Mouse (Mus musculus) cerebellum, postnatal 36 days (tissue): ENCODE results near the gene Trim7.
"Not testable (repeated sequence)": the region's sequence is repeated elsewhere in the genome, so short reads cannot be mapped to it uniquely, and the experiment has no call there.

Experiments used
- DNase-seq, 2 experiments: peaks; one replicate each; pipeline ENCODE4 v3.0.0; 2021 to 2022; ENCODE audit warnings: mixed read lengths in 2 of 2

Trim7 gene

GRCm38 (mm10) chr11:48825979-48826751 is at the start of gene Trim7, which contains the start of gene Gm12184:
Gene Trim7 (plus strand): TSS chr11:48826140.
Gene Gm12184 (minus strand): TSS chr11:48826655.
- DNase-seq: peak in 1 of 2 experiments; percentile 39

DNA sequence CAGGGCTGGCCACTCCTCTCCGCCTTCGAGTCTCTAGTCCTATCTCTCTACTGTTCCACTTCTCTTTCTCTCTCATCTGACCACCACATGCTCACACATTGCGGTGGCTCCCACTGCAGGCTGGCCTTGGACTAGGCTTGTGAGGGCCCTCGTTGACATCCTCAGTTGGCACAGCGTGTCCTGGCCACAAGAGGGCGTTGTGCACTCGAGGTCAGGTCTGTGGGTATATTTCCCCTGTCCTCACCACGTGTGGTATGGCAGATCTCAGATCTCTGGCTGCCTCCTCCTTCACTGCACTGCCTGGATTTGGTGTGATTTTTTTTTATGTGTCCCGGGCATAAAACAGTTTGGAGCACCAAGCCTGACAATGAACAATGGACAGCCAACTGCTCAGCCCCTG is 49.3 kb upstream of the Trim7 start:
- no peak for DNase-seq

DNA sequence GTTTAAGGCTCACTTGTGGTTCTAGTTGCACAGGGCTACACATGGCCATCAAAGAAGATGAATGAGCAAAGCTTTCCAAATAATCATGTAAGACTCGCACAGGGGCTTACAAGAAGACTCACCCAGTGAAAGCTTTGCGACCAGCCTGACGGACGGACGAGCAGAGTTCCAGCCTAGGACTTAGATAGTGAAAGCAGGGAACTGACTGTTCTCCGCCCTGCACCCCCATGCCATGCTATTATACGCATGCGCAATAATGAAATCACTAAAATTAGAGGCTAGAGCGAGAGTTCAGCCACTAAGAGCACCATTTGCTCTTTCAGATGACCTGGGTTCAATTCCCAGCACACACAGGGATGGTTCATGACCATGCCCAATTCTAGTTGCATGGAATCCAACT is 48.6 kb upstream of the Trim7 start:
- DNase-seq: no peak

GRCm38 (mm10) chr11:48779450-48779849 is 46.5 kb upstream of the Trim7 start:
- no peak for DNase-seq

DNA sequence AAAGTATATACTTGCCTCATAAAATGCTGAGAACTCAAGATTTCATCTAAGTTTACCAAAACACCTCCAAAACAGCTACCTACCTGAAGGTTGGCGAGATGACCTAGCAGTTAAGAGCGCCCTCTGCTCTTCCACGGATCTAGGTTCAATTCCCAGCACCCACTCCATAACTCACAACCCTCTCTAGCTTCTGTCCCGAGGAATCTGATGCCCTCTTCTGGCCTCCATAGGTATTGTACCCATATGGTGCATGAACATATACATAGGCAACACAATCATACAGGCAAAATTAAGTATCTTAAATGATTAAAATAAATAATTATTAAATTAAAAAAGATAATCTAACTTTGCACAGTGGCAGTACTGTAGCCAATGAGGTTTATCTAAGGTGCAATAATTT is 43.7 kb upstream of the Trim7 start:
- DNase-seq: no peak

GRCm38 (mm10) chr11:48787455-48788211 is 38.3 kb upstream of the Trim7 start:
- DNase-seq: no peak

DNA sequence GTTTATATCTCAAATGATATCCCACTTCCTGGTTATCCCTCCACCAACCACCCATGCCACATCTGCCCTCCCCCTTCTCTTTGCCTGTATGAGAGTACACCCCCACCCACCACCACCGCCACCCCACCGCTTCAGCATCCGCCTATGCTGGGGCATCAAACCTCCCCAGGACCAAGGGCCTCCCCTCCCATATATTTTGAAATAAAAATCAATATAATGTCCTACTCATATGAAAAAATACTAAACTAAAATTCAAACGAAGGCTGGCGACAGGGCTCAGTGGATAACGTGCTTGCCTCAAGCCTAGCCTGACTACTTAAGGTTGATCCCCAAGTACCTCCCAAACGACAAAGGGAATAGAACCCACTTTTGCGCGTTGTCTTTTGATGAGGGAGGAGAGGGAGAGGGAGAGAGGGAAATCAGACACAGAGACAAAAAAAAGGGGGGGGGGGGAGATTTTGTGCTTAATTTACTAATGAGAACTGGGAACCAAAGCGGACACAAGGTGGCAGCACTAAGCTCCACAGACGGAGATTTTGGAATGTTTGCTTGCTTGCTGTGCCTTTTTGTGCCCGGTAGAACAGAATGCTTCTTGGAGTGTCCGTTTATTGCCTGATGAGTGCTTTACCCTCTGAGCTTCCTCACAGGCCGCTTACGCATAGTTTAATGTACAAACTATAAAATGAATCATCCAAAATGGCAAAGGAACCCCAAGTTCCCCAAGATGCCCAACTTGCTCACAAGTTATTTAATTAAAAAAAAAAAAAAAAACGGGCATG is 37.4 kb upstream of the Trim7 start:
- peak; percentile 84 to 90 for DNase-seq

- DNase-seq: no peak
Observed at GRCm38 (mm10) chr11:48789215-48789614, 36.7 kb upstream of the Trim7 start.

DNA sequence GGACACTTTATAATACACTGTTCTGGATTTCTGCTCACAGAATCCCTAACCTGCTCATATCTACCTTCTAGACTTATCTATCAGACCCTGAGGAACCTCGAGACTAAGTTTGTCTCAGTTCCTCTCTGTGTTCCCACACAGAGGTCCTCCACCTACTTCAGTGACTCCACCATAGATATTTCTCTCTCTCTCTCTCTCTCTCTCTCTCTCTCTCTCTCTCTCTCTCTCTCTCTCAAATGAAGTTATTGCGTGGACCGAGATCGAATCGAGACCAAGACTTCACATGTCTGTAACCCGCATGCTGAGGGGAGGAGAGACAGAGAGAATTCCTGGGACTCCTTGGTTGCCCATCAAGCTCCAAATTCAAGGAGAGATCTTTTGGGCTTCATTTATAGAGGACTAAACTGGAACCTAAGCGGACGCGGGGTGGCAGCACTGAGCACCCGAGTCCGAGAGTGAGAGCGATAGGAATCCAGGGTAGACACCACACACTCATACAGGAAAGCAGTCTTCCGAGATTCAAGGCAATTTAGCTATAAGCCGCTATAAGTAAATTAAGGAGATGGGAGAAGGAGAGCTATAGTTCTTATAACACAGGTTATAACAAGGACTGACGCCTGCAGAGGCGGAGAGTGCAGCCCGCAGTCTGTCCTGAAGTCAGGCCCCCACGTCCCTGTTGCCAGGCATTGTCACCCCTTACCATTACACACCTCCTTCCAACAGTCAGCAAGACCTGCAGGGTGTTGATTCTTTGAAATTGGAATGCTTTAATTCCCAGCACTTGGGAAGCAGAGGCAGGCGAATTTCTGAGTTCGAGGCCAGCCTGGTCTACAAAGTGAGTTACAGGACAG is 35.7 kb upstream of the Trim7 start:
- DNase-seq: peak; percentile 89 to 90

- no peak for DNase-seq
Observed at GRCm38 (mm10) chr11:48790946-48791345, 35.0 kb upstream of the Trim7 start.

GRCm38 (mm10) chr11:48791894-48792293 is 34.0 kb upstream of the Trim7 start:
- DNase-seq: not testable (repeated sequence)

DNA sequence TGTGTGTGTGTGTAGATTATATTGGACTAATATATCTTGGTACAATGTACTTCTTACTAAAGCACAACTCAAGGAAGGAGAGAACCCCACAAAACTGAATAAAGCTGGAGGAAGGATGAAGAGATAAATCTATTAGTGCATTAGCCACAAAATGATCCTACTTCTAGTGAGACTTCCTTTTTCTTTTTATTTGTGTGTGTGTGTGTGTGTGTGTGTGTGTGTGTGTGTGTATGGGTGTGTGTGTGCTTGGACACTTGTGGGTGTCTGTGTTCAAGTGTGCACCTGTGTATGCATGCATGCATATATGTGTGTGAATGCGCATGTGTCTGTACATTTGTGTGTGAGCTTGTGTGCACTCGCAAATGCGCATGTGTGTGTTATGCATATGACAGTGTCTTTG is 32.8 kb upstream of the Trim7 start:
- no peak for DNase-seq

GRCm38 (mm10) chr11:48795221-48795620 is 30.7 kb upstream of the Trim7 start:
- no peak for DNase-seq

GRCm38 (mm10) chr11:48796290-48796689 is 29.6 kb upstream of the Trim7 start:
- no peak for DNase-seq

DNA sequence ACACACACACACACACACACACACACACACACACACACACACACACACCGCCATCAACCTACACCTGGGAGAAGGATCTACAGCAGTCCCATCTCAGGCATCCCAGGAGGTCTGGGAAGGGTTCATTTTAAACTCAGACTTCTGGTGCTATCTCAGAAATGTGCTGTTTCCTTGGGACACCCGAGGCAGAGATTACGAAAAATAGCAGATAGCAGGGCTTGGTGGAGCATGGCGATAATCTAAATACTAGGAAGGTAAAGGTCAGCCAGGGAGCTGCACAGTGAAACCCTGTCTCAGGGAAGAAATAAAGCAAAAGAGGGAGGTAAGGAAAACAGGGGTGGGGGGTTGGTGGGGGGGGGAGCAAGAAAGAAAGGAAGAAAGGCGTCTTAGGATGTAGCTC is 28.7 kb upstream of the Trim7 start:
- DNase-seq: no peak

- no peak for DNase-seq
Observed at GRCm38 (mm10) chr11:48798308-48798707, 27.6 kb upstream of the Trim7 start.

DNA sequence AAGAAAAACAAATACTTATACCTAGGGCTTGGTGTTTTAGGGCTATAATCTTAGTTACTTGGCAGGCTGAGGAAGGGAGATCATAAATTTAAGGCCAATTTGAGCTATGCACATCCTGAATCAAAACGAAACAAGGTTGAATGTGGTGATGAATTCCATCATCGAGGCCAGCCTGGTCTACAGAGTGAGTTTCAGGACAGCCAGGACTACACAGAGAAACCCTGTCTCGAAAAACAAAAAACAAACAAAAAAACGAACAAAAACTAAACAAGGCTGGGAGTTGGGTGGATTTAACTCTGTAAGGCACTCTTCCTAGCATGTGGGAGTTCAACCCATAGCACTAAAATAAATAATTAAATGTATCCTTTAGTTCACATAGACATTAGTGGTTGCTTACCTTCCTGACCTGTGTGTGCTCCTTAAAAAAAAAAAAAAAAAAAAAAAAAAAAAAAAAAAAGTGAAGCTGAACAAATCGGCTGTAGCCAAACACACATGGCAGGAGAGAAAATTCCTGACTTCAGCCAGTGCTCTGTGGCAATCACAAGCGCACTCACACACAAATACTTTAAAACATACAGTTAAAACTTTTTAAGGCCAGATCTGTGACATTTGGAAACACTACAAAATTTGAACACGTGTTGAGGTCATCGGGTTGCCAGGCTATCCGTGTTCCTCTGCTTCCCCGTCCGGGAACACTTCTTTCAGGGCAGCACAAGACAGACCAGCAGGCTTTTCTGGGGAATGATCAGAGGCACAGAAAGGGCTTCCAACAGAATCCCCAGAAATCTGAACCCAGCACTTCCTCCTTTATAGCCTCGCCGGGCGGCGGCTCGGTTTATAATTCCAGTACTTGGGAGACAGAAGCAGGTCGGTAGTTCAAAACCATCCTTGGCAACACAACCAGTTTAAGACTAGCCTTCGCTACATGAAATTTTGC is 26.7 kb upstream of the Trim7 start:
- DNase-seq: no peak

DNA sequence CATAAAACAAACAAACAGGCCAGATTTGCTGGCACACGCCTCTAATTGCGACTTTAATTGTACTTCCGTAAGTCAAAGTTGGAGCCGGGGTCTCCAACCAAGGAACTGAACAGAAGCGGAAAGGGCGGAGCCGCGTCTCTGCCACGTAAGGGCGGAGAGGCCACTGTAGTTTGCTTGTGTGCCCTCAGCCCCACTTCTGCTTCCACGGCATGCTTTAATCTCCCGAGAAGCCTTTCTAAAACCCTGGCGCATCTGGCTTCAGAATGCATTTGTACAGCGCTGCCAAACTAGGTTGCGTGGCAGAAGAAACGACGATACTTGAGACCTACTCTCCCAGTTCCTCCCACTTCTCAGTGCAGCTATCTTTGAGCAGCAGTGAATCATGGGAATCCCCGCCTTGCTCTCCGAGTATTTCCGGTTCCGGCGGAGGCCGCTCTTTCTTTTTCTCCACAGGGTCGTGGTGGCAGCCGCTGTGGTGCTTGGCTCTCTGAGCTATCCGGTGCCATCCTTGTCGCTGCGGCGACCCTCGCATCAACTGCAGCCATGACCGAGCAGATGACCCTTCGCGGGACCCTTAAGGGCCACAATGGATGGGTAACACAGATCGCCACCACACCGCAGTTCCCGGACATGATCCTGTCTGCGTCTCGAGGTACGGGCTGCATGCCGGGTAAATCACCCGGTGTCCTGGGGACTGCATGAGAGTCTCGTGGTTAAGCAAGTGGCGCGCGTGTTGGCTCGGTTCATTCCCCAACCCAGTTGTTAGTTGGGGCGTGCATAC is 25.8 kb upstream of the Trim7 start, which contains the start of gene Rack1:
TSS of gene Rack1 (plus strand) at position 412 of the 781 bp plus-strand sequence.
- DNase-seq: peak; percentile 88 to 93

DNA sequence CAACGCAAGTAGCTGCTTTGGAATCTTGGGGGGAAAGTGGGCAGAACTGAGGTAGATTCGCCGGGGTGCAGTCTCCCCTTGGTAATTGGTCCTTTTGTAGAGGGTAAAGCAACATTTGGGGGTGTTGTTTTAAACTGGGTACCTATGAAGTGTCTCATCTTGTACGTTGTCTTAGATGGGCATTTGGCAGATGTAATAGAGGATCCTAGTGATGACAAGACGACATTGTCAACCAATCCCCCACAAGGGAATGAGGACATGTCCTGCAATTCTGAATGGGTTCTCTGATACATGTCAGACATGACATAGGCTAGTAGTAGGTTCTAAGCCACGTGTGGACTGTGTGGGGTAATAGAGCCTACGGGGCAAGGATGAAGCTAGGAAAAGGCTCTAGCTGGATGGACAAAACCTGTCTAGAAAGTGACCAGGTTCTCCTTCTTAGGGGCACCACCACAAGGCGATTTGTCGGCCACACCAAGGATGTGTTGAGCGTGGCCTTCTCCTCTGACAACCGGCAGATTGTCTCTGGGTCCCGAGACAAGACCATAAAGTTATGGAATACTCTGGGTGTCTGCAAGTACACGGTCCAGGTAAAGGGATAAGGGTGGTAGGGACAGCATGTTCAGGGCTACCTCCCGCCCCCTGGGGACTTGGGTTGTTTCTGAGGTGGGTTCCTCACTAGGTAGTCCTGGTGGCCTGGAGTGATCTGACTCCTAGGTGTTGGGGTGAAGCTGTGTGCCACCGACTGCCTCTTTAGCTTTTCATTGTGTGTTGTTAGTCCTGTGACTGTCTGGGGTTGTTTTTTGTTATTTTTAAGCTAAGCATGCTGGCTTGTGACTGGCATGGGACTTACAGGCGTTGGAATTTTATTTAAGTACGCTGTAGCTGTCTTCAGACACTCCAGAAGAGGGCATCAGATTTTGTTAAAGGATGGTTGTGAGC is 23.8 kb upstream of the Trim7 start:
- DNase-seq: no peak
